Mouse (Mus musculus): ENCODE data around the gene Gpr176. TPM values are rescaled to one million over a fixed set of nuclear protein-coding genes. Genes with fewer than 3 reads are reported as not detected.

Gpr176 gene
- polyA plus RNA-seq, 1 experiment from 2014 or later = 1.4 TPM

GRCm38 (mm10) chr2:118345535-118345934 is 27.7 kb downstream of the Gpr176 start:
- Histone ChIP-seq H3K4me1 (ENCODE audit: control insufficient read depth, insufficient read depth, low read length) (no peaks in the 10 kb centered on the region), H3K4me2 (replicated peaks; ENCODE audit: low read depth, low read length) (no peak overlapping the region), H3K9ac (ENCODE audit: low read depth, low read length) (no peak overlapping the region), H3K9me3 (ENCODE audit: control insufficient read depth, low read length) (no peaks in the 10 kb centered on the region), H3K27me3 (ENCODE audit: control insufficient read depth, insufficient read depth, low read length) (no peaks in the 10 kb centered on the region), H3K4me3 (ENCODE audit: low read length) (no peak overlapping the region), H3K27ac (ENCODE audit: low read depth, low read length) (no peak overlapping the region), H3K36me3 (ENCODE audit: control insufficient read depth, insufficient read depth, low read length) (no peaks in the 10 kb centered on the region)
- no peak for ATAC-seq (ENCODE audit: low FRiP score, low TSS enrichment)
- 44% methylated on average over 1 of the region's 1 CpGs for WGBS

GRCm38 (mm10) chr2:118343897-118344296 is 29.3 kb downstream of the Gpr176 start:
- no peaks in the 10 kb centered on the region for H3K36me3 ChIP-seq (ENCODE audit: control insufficient read depth, insufficient read depth, low read length)
- no peak overlapping the region for H3K9ac ChIP-seq (ENCODE audit: low read depth, low read length)
- H3K4me1 ChIP-seq (ENCODE audit: control insufficient read depth, insufficient read depth, low read length) = no peaks in the 10 kb centered on the region
- no peaks in the 10 kb centered on the region for H3K9me3 ChIP-seq (ENCODE audit: control insufficient read depth, low read length)
- H3K4me3 ChIP-seq (ENCODE audit: low read length) = no peak overlapping the region
- no peak overlapping the region for H3K27ac ChIP-seq (ENCODE audit: low read depth, low read length)
- H3K27me3 ChIP-seq (ENCODE audit: control insufficient read depth, insufficient read depth, low read length) = no peaks in the 10 kb centered on the region
- WGBS = 81% methylated on average over 3 of the region's 3 CpGs
- H3K4me2 ChIP-seq (replicated peaks; ENCODE audit: low read depth, low read length) = no peak overlapping the region
- no peak for ATAC-seq (ENCODE audit: low FRiP score, low TSS enrichment)

- no peaks in the 10 kb centered on the region for H3K27me3 ChIP-seq (ENCODE audit: control insufficient read depth, insufficient read depth, low read length)
- H3K36me3 ChIP-seq (ENCODE audit: control insufficient read depth, insufficient read depth, low read length) = no peaks in the 10 kb centered on the region
- H3K4me2 ChIP-seq (replicated peaks; ENCODE audit: low read depth, low read length) = no peak overlapping the region
- H3K9me3 ChIP-seq (ENCODE audit: control insufficient read depth, low read length) = no peaks in the 10 kb centered on the region
- no peak overlapping the region for H3K4me3 ChIP-seq (ENCODE audit: low read length)
- no peak overlapping the region for H3K9ac ChIP-seq (ENCODE audit: low read depth, low read length)
- no peak overlapping the region for H3K27ac ChIP-seq (ENCODE audit: low read depth, low read length)
- WGBS = 71% methylated on average over 7 of the region's 7 CpGs
- no peak for ATAC-seq (ENCODE audit: low FRiP score, low TSS enrichment)
- H3K4me1 ChIP-seq (ENCODE audit: control insufficient read depth, insufficient read depth, low read length) = no peaks in the 10 kb centered on the region
Observed at GRCm38 (mm10) chr2:118341295-118341694, 31.9 kb downstream of the Gpr176 start.

GRCm38 (mm10) chr2:118336084-118336483 is 37.1 kb downstream of the Gpr176 start:
- H3K27ac ChIP-seq (ENCODE audit: low read depth, low read length) = no peak overlapping the region
- H3K4me1 ChIP-seq (ENCODE audit: control insufficient read depth, insufficient read depth, low read length) = no peaks in the 10 kb centered on the region
- H3K27me3 ChIP-seq (ENCODE audit: control insufficient read depth, insufficient read depth, low read length) = no peaks in the 10 kb centered on the region
- H3K9ac ChIP-seq (ENCODE audit: low read depth, low read length) = no peak overlapping the region
- H3K4me2 ChIP-seq (replicated peaks; ENCODE audit: low read depth, low read length) = no peak overlapping the region
- no peak for ATAC-seq (ENCODE audit: low FRiP score, low TSS enrichment)
- H3K9me3 ChIP-seq (ENCODE audit: control insufficient read depth, low read length) = no peaks in the 10 kb centered on the region
- no peak overlapping the region for H3K4me3 ChIP-seq (ENCODE audit: low read length)
- 40% methylated on average over 2 of the region's 2 CpGs for WGBS
- no peaks in the 10 kb centered on the region for H3K36me3 ChIP-seq (ENCODE audit: control insufficient read depth, insufficient read depth, low read length)

- no peak overlapping the region for H3K9ac ChIP-seq (ENCODE audit: low read depth, low read length)
- H3K36me3 ChIP-seq (ENCODE audit: control insufficient read depth, insufficient read depth, low read length) = no peaks in the 10 kb centered on the region
- no peak overlapping the region for H3K4me3 ChIP-seq (ENCODE audit: low read length)
- WGBS = 71% methylated on average over 3 of the region's 5 CpGs
- ATAC-seq (ENCODE audit: low FRiP score, low TSS enrichment) = no peak
- no peak overlapping the region for H3K27ac ChIP-seq (ENCODE audit: low read depth, low read length)
- no peaks in the 10 kb centered on the region for H3K4me1 ChIP-seq (ENCODE audit: control insufficient read depth, insufficient read depth, low read length)
- no peaks in the 10 kb centered on the region for H3K9me3 ChIP-seq (ENCODE audit: control insufficient read depth, low read length)
- H3K27me3 ChIP-seq (ENCODE audit: control insufficient read depth, insufficient read depth, low read length) = no peaks in the 10 kb centered on the region
- no peak overlapping the region for H3K4me2 ChIP-seq (replicated peaks; ENCODE audit: low read depth, low read length)
Observed at GRCm38 (mm10) chr2:118322663-118323062, 50.6 kb downstream of the Gpr176 start.

GRCm38 (mm10) chr2:118321804-118322203 is 51.4 kb downstream of the Gpr176 start:
- 87% methylated on average over 4 of the region's 4 CpGs for WGBS
- Histone ChIP-seq H3K27me3 (ENCODE audit: control insufficient read depth, insufficient read depth, low read length) (no peaks in the 10 kb centered on the region), H3K9me3 (ENCODE audit: control insufficient read depth, low read length) (no peaks in the 10 kb centered on the region), H3K4me3 (ENCODE audit: low read length) (no peak overlapping the region), H3K4me2 (replicated peaks; ENCODE audit: low read depth, low read length) (no peak overlapping the region), H3K36me3 (ENCODE audit: control insufficient read depth, insufficient read depth, low read length) (no peaks in the 10 kb centered on the region), H3K9ac (ENCODE audit: low read depth, low read length) (no peak overlapping the region), H3K4me1 (ENCODE audit: control insufficient read depth, insufficient read depth, low read length) (no peaks in the 10 kb centered on the region), H3K27ac (ENCODE audit: low read depth, low read length) (no peak overlapping the region)
- ATAC-seq (ENCODE audit: low FRiP score, low TSS enrichment) = no peak

- no peaks in the 10 kb centered on the region for H3K4me1 ChIP-seq (ENCODE audit: control insufficient read depth, insufficient read depth, low read length)
- no peaks in the 10 kb centered on the region for H3K27me3 ChIP-seq (ENCODE audit: control insufficient read depth, insufficient read depth, low read length)
- 91% methylated on average over 4 of the region's 4 CpGs for WGBS
- H3K4me2 ChIP-seq (replicated peaks; ENCODE audit: low read depth, low read length) = no peak overlapping the region
- no peak overlapping the region for H3K9ac ChIP-seq (ENCODE audit: low read depth, low read length)
- no peak overlapping the region for H3K27ac ChIP-seq (ENCODE audit: low read depth, low read length)
- no peak for ATAC-seq (ENCODE audit: low FRiP score, low TSS enrichment)
- no peaks in the 10 kb centered on the region for H3K9me3 ChIP-seq (ENCODE audit: control insufficient read depth, low read length)
- H3K4me3 ChIP-seq (ENCODE audit: low read length) = no peak overlapping the region
- H3K36me3 ChIP-seq (ENCODE audit: control insufficient read depth, insufficient read depth, low read length) = no peaks in the 10 kb centered on the region
Observed at GRCm38 (mm10) chr2:118321094-118321493, 52.1 kb downstream of the Gpr176 start.

- no peak overlapping the region for H3K27ac ChIP-seq (ENCODE audit: low read depth, low read length)
Observed at GRCm38 (mm10) chr2:118320519-118320918, 52.7 kb downstream of the Gpr176 start.

GRCm38 (mm10) chr2:118319176-118319575 is 54.0 kb downstream of the Gpr176 start:
- WGBS = 65% methylated on average over 5 of the region's 5 CpGs

More at GRCm38 (mm10) chr2:118320519-118320918, 52.7 kb downstream of the Gpr176 start:
- no peak overlapping the region for H3K4me3 ChIP-seq (ENCODE audit: low read length)
- no peak overlapping the region for H3K9ac ChIP-seq (ENCODE audit: low read depth, low read length)
- ATAC-seq (ENCODE audit: low FRiP score, low TSS enrichment) = no peak
- no peaks in the 10 kb centered on the region for H3K27me3 ChIP-seq (ENCODE audit: control insufficient read depth, insufficient read depth, low read length)
- no peaks in the 10 kb centered on the region for H3K9me3 ChIP-seq (ENCODE audit: control insufficient read depth, low read length)
- no peak overlapping the region for H3K4me2 ChIP-seq (replicated peaks; ENCODE audit: low read depth, low read length)
- no peaks in the 10 kb centered on the region for H3K36me3 ChIP-seq (ENCODE audit: control insufficient read depth, insufficient read depth, low read length)
- WGBS = 59% methylated on average over 4 of the region's 4 CpGs
- H3K4me1 ChIP-seq (ENCODE audit: control insufficient read depth, insufficient read depth, low read length) = no peaks in the 10 kb centered on the region

More at GRCm38 (mm10) chr2:118319176-118319575, 54.0 kb downstream of the Gpr176 start:
- ATAC-seq (ENCODE audit: low FRiP score, low TSS enrichment) = no peak
- no peak overlapping the region for H3K4me3 ChIP-seq (ENCODE audit: low read length)
- H3K27me3 ChIP-seq (ENCODE audit: control insufficient read depth, insufficient read depth, low read length) = no peaks in the 10 kb centered on the region
- H3K36me3 ChIP-seq (ENCODE audit: control insufficient read depth, insufficient read depth, low read length) = no peaks in the 10 kb centered on the region
- H3K4me2 ChIP-seq (replicated peaks; ENCODE audit: low read depth, low read length) = no peak overlapping the region
- H3K9me3 ChIP-seq (ENCODE audit: control insufficient read depth, low read length) = no peaks in the 10 kb centered on the region
- no peaks in the 10 kb centered on the region for H3K4me1 ChIP-seq (ENCODE audit: control insufficient read depth, insufficient read depth, low read length)
- no peak overlapping the region for H3K27ac ChIP-seq (ENCODE audit: low read depth, low read length)
- no peak overlapping the region for H3K9ac ChIP-seq (ENCODE audit: low read depth, low read length)
